In the genomic region with DNA sequence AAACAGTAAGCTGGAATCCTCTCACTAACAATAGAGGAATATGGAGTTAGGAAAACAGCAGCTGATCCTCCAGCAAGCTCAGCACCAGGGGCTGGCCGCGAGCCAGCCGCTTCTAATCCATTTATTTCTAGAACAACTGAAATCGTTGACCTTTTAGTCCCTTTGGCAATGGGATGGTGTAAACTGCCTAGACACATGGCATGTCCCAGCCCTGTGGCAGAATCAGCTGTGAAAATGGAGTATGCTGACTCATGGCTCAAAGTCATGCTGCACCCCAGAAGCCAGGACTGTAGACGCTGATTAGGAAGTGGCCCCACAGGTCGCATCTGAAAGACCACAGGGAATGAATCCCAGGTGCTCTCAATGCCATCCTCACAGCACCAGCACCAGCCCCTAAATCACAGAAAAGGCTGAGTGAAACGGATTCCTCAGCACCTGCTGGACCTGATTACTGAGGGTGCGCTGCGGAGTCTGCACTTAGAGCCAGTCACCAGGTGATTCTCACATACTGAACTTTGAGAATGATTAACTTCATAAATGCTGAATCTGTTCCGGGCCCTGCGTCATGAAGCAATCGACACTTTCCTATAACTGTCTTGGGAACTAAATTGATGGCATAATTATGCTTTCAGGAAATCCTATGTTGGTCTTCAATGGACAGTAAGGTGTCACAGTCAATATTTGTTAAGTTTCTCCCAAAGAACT, we compare ENCODE assay signal across 11 mouse cellular contexts. TPM values are rescaled to one million over a fixed set of nuclear protein-coding genes. Genes with fewer than 3 reads are reported as not detected.
DNase-seq lines count a peak whose midpoint lies in the region; ATAC-seq and TF ChIP-seq lines count a peak whose summit lies in the region.
"Had no signal": no experiment of that assay in that cellular context is flagged by ENCODE, and none has a peak within 500 bp of the region (broad histone marks: within the 10 kb centered on the region; RNA-seq: fewer than 3 reads in every experiment).

No protein-coding gene starts in this region.

- TF ChIP-seq POLR2A in limb, embryonic 14.5 days (IDR thresholded peaks at IDR 0.05; ENCODE audit: borderline replicate concordance, extremely low read depth, insufficient read depth, insufficient read length): no peak

- H3K4me2 ChIP-seq in limb, embryonic 14.5 days (replicated peaks; ENCODE audit: low read depth, low read length, severe bottlenecking): no peak overlapping the region
- 0 out of 2 replicates have a peak overlapping the region, but pooled peaks have one; percentile 12 for H3K4me2 ChIP-seq in intestine, embryonic 15.5 days (replicated peaks)
- H3K4me2 ChIP-seq in forebrain, embryonic 15.5 days (replicated peaks): no peak overlapping the region
- H3K4me2 ChIP-seq: limb, embryonic 15.5 days had no signal

- no peak overlapping the region for H3K4me3 ChIP-seq in limb, embryonic 14.5 days (replicated peaks; ENCODE audit: low read length)
- no peak overlapping the region for H3K4me3 ChIP-seq in limb, embryonic 10.5 days
- H3K4me3 ChIP-seq in intestine, embryonic 15.5 days (replicated peaks): no peak overlapping the region
- no peak overlapping the region for H3K4me3 ChIP-seq in forebrain, embryonic 15.5 days
- H3K4me3 ChIP-seq: limb, embryonic 15.5 days had no signal

- no peak overlapping the region for H3K9ac ChIP-seq in limb, embryonic 14.5 days (ENCODE audit: low read depth, low read length, severe bottlenecking)
- no peak overlapping the region for H3K9ac ChIP-seq in intestine, embryonic 15.5 days
- no peak overlapping the region for H3K9ac ChIP-seq in forebrain, embryonic 15.5 days (replicated peaks)
- H3K9ac ChIP-seq: limb, embryonic 15.5 days had no signal

- intact Hi-C loops in gastrocnemius, postnatal 14 days (cut with DNase I; ENCODE audit: low total_unique reads): no loop called here
- intact Hi-C loops in gastrocnemius, postnatal 36 days (cut with DNase I): no loop called here

- no peaks in the 10 kb centered on the region for H3K27me3 ChIP-seq in limb, embryonic 14.5 days (ENCODE audit: control insufficient read depth, insufficient read depth, low read length)
- no peaks in the 10 kb centered on the region for H3K27me3 ChIP-seq in limb, embryonic 10.5 days (ENCODE audit: low read depth, poor library complexity, severe bottlenecking)
- H3K27me3 ChIP-seq in intestine, embryonic 15.5 days (replicated peaks): no peaks in the 10 kb centered on the region
- no peaks in the 10 kb centered on the region for H3K27me3 ChIP-seq in forebrain, embryonic 15.5 days
- H3K27me3 ChIP-seq: limb, embryonic 15.5 days had no signal

- no peaks in the 10 kb centered on the region for H3K4me1 ChIP-seq in limb, embryonic 14.5 days (ENCODE audit: control insufficient read depth, insufficient read depth, low read length)
- no peaks in the 10 kb centered on the region for H3K4me1 ChIP-seq in limb, embryonic 10.5 days
- no peaks in the 10 kb centered on the region for H3K4me1 ChIP-seq in intestine, embryonic 15.5 days (replicated peaks)
- H3K4me1 ChIP-seq in forebrain, embryonic 15.5 days: no peaks in the 10 kb centered on the region
- H3K4me1 ChIP-seq: limb, embryonic 15.5 days had no signal

- 63% methylated on average over 12 of the region's 12 CpGs for WGBS in limb, embryonic 14.5 days
- WGBS in limb, embryonic 10.5 days: 72% methylated on average over 12 of the region's 12 CpGs
- 55% methylated on average over 12 of the region's 12 CpGs for WGBS in intestine, embryonic 15.5 days
- 67% methylated on average over 12 of the region's 12 CpGs for WGBS in forebrain, embryonic 15.5 days

- no peaks in the 10 kb centered on the region for H3K36me3 ChIP-seq in limb, embryonic 14.5 days (ENCODE audit: control insufficient read depth, insufficient read depth, low read length)
- H3K36me3 ChIP-seq in limb, embryonic 10.5 days: no peaks in the 10 kb centered on the region
- no peaks in the 10 kb centered on the region for H3K36me3 ChIP-seq in intestine, embryonic 15.5 days
- H3K36me3 ChIP-seq in forebrain, embryonic 15.5 days: no peaks in the 10 kb centered on the region
- H3K36me3 ChIP-seq: limb, embryonic 15.5 days had no signal

- H3K27ac ChIP-seq in limb, embryonic 14.5 days (replicated peaks; ENCODE audit: low read depth, low read length): no peak overlapping the region
- no peak overlapping the region for H3K27ac ChIP-seq in limb, embryonic 10.5 days
- no peak overlapping the region for H3K27ac ChIP-seq in intestine, embryonic 15.5 days
- no peak overlapping the region for H3K27ac ChIP-seq in forebrain, embryonic 15.5 days (replicated peaks)
- H3K27ac ChIP-seq: limb, embryonic 15.5 days; stomach, postnatal 0 days had no signal

- peak; percentile 5 for DNase-seq in gastrocnemius, postnatal 14 days
- DNase-seq in gastrocnemius, postnatal 36 days: no peak
- peak; percentile 45 for DNase-seq in limb, embryonic 14.5 days (ENCODE audit: low spot score)
- DNase-seq in limb, embryonic 10.5 days (ENCODE audit: low spot score): no peak
- peak; percentile 17 for DNase-seq in retina, embryonic 14.5 days (ENCODE audit: low spot score)
- no peak for DNase-seq in spleen, postnatal 4 days (ENCODE audit: low spot score in 2 of 2)
- DNase-seq: layer of hippocampus, adult 9-11 months had no signal

- no peaks in the 10 kb centered on the region for H3K9me3 ChIP-seq in limb, embryonic 14.5 days (ENCODE audit: control insufficient read depth, low read length)
- no peaks in the 10 kb centered on the region for H3K9me3 ChIP-seq in limb, embryonic 10.5 days (replicated peaks)
- H3K9me3 ChIP-seq in intestine, embryonic 15.5 days: no peaks in the 10 kb centered on the region
- H3K9me3 ChIP-seq in forebrain, embryonic 15.5 days: no peaks in the 10 kb centered on the region
- H3K9me3 ChIP-seq: limb, embryonic 15.5 days had no signal

- ATAC-seq in limb, embryonic 14.5 days (ENCODE audit: low FRiP score, low read depth): no peak
- ATAC-seq in intestine, embryonic 15.5 days: peak; percentile 80
- ATAC-seq in forebrain, embryonic 15.5 days (replicated peaks): no peak

RNA-seq across cellular contexts. Expression of a gene that starts 26.5 kb away (rescaled TPM):
- total RNA-seq in gastrocnemius, postnatal 14 days (2021): 1 to 10 TPM in 1 of 2 experiments, under 1 TPM in 1; 0.66 to 3.0 TPM
- total RNA-seq in gastrocnemius, postnatal 36 days (2021): under 1 TPM; 0.10 to 0.57 TPM
- polyA plus RNA-seq in limb, embryonic 14.5 days (2012; rRNA removed): 8.6 and 8.8 TPM in 2 replicates
- 21.2 and 22.5 TPM in 2 replicates for polyA plus RNA-seq in limb, embryonic 14.5 days (2014; fragmentation: Nextera tagmentation; extraction: Ambion mirVana)
- 40.9 and 41.6 TPM in 2 replicates for polyA plus RNA-seq in limb, embryonic 10.5 days (2016; fragmentation: Nextera tagmentation; extraction: Ambion mirVana)
- 9.4 and 11.1 TPM in 2 replicates for polyA plus RNA-seq in intestine, embryonic 15.5 days (2015; fragmentation: Nextera tagmentation; extraction: Ambion mirVana)
- 50.4 and 50.7 TPM in 2 replicates for polyA plus RNA-seq in forebrain, embryonic 15.5 days (2015; fragmentation: Nextera tagmentation; extraction: Ambion mirVana)

Comparison
In these comparisons a context has a peak if more than half of its experiments do, and no peak if none do; other contexts are left out.
1. DNase-seq: peak in gastrocnemius, postnatal 14 days (single experiment), limb, embryonic 14.5 days (single experiment) and retina, embryonic 14.5 days (single experiment); none in gastrocnemius, postnatal 36 days (0 of 2), limb, embryonic 10.5 days (single experiment) and spleen, postnatal 4 days (0 of 2).